Mouse (Mus musculus): ENCODE measurements around the gene Snrpg. TPM values are rescaled to one million over a fixed set of nuclear protein-coding genes. Genes with fewer than 3 reads are reported as not detected.

The Snrpg gene
- polyA plus RNA-seq (2012; fragmentation: generic; extraction: Trizol) = 100 to 1,000 TPM; 306 to 509 TPM

GRCm38 (mm10) chr6:86370764-86371339 lies at the start of gene Snrpg:
Gene Snrpg, plus strand, starts transcription at chr6:86371304.

GRCm38 (mm10) chr6:86365371-86366124 lies 5.6 kb upstream of the Snrpg start, which contains the start of gene Fam136a:
Gene Fam136a, plus strand, starts transcription at chr6:86365646.

DNA sequence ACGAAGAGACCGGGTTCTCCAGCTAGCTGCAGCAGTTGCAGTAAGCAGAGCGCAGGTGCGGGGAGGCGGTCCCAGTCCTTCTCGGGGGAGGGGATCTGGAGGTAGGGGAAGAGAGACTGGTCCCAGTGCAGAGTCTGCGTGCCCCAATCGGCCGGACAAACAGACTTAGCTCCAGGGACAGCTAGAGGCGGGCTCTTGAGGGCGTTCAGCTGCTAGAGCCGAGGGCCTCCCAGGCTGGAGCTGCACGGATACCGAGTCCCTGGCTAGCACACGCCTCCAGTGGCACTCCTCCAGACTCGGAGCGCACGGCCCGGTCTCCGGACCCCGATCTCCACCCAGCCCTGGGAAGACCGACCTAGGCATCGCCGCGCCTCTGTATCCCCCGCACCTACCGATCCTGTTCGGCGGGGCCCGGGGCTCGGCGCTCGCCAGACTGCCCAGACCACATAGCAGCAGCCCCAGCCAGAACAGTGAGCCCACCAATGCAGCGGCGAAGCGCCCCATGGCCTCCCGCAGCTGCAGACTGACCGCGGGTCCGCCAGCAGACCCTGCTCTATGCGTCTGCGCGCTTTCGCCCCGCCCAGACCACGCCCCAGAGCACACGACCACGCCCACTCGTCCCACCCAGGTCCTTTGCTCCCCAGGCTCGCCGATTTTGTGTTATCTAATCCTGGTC lies 25.6 kb downstream of the Snrpg start, which contains the start of gene Pcyox1:
TSS of gene Pcyox1 (minus strand) at position 574 of the 676 bp plus-strand sequence.

DNA sequence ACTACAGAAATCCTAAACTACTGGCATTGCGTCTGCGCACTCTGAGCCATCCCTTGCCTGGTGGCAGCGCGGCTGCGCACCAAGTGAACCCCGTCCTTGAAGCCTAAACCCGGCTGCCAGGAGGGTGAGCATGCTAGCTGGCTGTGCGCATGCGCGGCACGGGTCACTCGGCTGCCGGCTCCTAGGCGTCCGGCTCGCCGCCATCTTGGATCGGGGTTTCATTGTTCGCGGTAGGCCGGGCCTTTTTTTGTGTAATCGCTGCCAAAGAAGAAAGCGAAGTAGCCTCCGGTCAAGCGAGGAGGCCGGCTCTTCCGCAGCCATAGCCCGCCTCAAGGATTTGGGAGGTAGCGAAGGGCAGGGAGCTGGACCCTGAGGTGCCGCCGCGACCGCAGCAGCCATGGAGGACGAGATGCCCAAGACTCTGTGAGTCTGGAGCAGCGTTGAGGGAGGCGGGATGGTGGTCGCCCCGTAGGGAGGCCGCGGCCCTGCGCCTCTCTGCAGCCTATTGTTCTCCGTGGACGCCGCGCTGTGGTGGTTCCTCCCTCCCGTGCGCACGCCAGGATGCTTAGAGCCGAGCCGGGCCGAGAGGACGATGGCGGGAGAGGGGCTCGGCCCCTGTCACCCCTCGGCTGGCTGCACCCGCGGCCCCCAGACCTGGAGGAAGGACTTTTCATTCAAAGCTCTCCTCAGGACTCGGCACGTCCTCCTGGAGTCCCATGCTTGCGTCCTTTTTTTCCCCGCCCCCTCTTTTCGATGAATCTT lies 33.2 kb downstream of the Snrpg start, which contains the start of gene Tia1:
TSS of gene Tia1 (plus strand) at position 120 of the 762 bp plus-strand sequence.

DNA sequence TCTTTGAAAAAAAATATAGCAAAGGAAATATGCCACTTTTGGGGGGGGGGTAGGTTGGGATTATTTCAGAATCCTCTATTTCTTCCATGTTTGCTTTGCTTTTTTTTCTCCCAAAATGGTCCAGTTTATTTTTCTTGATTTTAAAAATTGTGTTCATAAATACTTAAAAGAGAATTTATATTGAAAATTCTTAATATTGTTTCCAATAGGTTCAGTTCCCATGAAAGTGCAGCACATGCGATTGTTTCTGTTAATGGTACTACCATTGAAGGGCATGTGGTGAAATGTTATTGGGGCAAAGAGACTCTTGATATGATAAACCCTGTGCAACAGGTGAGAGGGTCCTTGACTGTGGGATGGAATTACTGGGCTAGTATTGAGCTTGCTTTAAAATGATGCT lies 55.3 kb downstream of the Snrpg start, which contains the start of gene Gm44790:
TSS of gene Gm44790 (plus strand) at position 301 of the 400 bp plus-strand sequence.

Other genes starting within 250 kb of the Snrpg start
- gene Tgfa, start 176.1 kb upstream of the Snrpg start, polyA plus RNA-seq (2012; fragmentation: generic; extraction: Trizol) = 1 to 10 TPM in 1 of 2 experiments, under 1 TPM in 1; 0.44 to 1.0 TPM
- gene Fam136a, start 5.7 kb upstream of the Snrpg start, polyA plus RNA-seq (2012; fragmentation: generic; extraction: Trizol) = 10 to 100 TPM in 1 of 2 experiments, 1 to 10 TPM in 1; 7.0 to 15.1 TPM
- 10 to 100 TPM in 1 of 2 experiments, 1 to 10 TPM in 1; 3.5 to 49.3 TPM for gene Pcyox1, start 25.9 kb downstream of the Snrpg start, polyA plus RNA-seq (2012; fragmentation: generic; extraction: Trizol)
- 10 to 100 TPM in 1 of 2 experiments, 1 to 10 TPM in 1; 3.4 to 17.8 TPM for gene Tia1, start 32.9 kb downstream of the Snrpg start, polyA plus RNA-seq (2012; fragmentation: generic; extraction: Trizol)
- not detected for gene Gm44790, start 55.4 kb downstream of the Snrpg start, polyA plus RNA-seq (2012; fragmentation: generic; extraction: Trizol)
- 10 to 100 TPM in 1 of 2 experiments, 1 to 10 TPM in 1; 4.2 to 12.0 TPM for gene C87436, start 67.1 kb downstream of the Snrpg start, polyA plus RNA-seq (2012; fragmentation: generic; extraction: Trizol)
- gene Pcbp1, start 155.0 kb downstream of the Snrpg start, polyA plus RNA-seq (2012; fragmentation: generic; extraction: Trizol) = 100 to 1,000 TPM; 207 to 239 TPM

All from C3H10T1/2 (cell line).